Mouse (Mus musculus) brain, embryonic 18.5 days (tissue): ENCODE measurements around the gene Kcnma1.

Source experiments
- DNase-seq: peaks from one replicate; pipeline ENCODE4 v3.0.0-alpha.2; 2012; ENCODE audit warnings: low read depth, low spot score

Kcnma1 gene

DNA sequence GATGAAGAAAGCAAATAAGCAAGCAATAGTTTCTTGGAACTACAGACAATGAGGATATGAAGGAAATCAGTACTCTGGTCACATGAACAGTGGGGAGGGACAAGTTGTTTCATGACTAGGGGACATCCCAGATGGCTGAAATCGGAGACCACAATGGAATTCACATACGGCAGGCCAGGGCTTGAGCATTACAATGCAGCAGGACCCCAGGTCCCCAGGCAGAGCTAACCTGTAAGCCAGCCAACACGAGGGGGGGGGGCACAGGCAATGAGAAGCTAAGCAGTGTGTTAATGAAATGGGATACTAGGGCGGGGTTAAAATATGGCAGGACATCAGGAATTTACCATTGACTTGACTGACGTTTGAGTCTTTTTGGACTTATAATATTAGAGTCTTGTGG is 324.6 kb downstream of the Kcnma1 start:
- DNase-seq = no peak

DNA sequence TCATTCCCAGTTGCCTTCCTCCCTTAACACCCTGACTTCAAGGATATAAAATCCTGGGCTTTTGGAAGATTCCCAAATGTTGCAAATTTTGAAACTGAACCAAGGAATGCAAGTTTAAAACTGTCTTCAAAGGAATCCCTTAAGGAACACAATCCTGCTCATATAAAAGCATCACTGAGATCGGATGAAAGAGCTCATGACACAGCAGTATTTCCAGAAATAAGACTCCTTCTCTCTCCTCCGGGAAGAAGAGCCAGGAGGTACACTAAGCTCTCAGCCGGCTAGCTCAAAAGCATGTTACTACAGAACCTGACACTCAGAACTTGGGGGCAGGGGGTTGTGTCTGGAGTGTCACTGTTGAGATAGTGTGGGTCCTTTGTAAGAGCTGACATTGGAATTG is 325.8 kb downstream of the Kcnma1 start:
- no peak for DNase-seq

DNA sequence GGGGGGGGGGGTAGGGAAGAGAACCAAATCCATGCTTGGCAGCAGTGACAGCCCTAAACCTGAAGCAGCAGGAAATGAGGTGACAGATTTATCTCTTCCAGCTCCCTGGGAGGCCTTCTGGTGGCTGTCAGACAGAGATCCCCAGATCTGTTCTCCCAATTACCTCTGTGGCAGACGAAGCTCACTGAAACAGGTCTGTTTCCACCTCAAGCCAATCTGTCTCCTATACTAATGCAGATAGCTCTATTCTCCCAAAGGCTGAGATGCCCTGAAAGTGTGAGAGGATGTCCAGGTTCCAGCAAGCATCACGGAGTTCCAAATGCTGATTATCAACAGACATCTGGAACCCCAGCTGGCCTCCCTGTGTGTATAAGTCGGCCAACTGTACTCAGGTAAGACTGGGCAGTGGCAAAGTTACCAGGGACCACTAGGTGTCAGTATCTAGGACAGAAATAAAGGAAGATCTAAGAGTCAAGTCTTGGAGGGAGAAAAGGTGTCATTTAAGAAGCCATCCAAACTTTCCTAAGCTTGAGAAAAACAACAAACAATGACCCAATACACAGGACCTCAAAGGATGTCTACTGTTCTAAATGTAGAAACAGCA is 329.7 kb downstream of the Kcnma1 start:
- no peak for DNase-seq

DNA sequence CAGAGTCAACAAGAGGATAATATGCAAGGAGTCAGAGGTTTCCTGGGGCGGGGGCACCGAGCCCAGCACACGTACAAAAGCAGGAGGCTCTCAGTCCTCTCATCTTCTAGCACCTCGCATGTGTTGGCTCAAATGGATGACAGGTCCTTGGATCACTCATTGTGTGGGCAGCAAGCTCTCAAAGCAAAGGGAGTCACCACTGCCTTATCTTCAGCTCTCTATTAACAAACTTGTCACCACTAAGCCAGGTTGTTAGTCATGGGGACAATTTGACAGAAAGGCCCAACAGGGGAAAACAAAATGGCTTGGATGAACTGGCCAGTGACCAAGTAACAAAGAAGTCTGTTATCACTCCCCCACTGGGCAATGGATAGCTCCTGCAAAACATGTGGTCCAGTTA is 331.5 kb downstream of the Kcnma1 start:
- no peak for DNase-seq

GRCm38 (mm10) chr14:23679378-23679777 is 334.9 kb downstream of the Kcnma1 start:
- no peak for DNase-seq

- DNase-seq = no peak
Measured at GRCm38 (mm10) chr14:23666420-23666819, 347.9 kb downstream of the Kcnma1 start.

- no peak for DNase-seq
Measured at GRCm38 (mm10) chr14:23651682-23652081, 362.6 kb downstream of the Kcnma1 start.

DNA sequence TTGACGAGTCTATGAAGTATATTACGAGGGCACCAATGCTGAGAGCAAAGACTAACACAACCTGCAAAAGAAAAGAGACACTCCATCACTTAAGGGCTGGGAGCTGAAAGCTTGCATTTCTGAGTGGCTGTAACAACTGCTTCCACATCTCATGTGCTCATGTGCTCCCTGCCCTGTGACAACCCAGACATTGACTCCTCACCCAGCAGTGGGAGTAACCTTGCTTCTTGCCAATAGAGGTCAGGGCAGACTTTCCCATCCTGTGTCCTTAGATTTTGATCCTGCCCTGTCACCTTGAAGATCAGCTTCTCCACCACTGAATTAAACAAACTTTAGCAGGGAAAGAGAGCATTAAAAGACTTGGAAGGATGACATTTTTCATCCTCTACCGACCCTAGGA is 364.2 kb downstream of the Kcnma1 start:
- no peak for DNase-seq

GRCm38 (mm10) chr14:23645361-23646063 is 368.8 kb downstream of the Kcnma1 start:
- DNase-seq = no peak

DNA sequence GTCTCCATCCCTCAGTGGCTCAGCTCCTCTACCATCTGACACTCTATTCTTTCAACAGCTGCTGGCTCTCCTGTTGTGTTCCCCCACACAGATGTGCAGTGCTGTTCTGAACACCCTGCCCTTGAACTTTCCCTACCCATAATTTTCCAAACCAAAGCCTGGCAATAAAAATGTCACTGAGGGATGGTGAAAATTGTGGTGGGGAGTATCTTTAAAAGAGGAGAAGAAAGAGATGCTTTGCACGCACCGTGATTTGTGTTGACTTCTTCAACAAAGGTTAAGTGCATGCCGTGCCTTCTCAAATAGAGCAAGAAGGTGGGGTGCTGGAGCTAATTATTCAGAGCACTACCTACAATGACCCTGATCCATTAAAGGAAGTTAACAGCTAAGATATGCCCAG is 371.1 kb downstream of the Kcnma1 start:
- no peak for DNase-seq

DNA sequence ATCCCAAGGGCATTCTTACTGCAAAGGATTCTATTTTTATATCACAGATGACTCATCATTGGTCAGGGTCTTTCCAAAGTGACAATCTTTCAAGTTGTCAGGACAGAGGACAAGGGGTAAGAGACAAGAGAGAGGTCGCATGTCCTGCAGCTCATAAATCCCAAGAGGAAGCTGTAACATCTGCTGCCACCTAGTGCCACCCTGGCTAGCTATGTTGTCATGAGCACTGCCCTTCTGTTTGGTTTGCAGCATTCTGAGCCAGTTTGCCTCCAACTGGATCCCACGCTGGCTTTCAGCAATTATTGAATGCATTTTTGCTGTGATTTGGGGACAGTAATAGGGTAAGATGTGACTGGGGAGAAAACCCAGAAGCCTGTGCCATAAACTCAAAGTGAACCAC is 373.6 kb downstream of the Kcnma1 start:
- no peak for DNase-seq

DNA sequence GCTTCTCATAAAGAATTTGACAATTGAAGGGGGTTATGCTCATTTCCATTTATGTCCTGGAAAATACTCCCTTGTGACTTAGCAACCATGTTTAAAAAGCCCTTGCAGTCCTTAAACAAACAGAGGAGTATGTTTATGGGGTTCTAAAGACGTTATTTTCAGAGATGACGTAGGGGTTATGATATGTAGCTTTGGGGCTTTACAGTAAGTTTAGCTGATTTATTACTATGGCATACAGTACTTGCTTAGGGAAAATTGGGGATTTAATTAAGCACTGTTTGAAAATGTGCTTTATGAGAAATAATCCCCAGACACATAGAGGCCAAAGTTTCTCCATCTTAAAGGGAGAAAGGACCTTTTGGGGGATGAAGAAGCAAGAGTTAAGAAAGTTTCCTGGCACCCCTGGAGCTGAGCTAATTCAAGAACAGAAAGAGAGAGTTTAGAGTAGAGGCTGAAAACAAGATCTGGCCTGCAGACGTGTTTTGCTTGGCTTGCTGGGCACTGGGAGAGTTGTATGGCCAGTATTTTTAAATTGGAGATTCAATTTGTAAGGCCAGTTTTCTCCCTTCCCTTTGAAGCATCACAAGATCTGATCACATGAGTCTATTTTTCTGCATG is 376.1 kb downstream of the Kcnma1 start:
- DNase-seq = no peak

GRCm38 (mm10) chr14:23635903-23636302 is 378.4 kb downstream of the Kcnma1 start:
- DNase-seq = no peak

- no peak for DNase-seq
Measured at GRCm38 (mm10) chr14:23633011-23633595, 381.2 kb downstream of the Kcnma1 start.

GRCm38 (mm10) chr14:23626925-23627324 is 387.4 kb downstream of the Kcnma1 start:
- DNase-seq = no peak

DNA sequence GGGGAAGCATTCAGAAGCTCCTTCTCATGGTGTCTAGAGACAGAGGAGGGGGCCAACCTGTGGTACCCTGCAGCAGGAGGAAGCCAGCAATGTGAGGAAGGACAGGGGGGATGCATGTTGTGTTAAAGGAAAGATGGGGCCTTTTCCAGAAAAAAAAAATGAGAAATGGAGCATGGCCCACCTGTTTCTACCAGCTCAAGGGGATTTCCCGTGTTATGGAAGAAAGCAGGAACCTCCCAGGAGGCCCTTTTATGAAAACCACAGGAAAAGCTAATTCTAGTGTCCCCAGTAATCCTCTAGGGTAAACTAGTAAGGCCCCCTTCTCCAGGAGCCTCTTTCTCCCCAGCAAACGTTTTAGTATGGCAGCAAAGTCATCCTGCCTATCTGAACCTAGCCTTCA is 388.2 kb downstream of the Kcnma1 start:
- no peak for DNase-seq

- DNase-seq = no peak
Measured at GRCm38 (mm10) chr14:23625436-23625835, 388.9 kb downstream of the Kcnma1 start.

DNA sequence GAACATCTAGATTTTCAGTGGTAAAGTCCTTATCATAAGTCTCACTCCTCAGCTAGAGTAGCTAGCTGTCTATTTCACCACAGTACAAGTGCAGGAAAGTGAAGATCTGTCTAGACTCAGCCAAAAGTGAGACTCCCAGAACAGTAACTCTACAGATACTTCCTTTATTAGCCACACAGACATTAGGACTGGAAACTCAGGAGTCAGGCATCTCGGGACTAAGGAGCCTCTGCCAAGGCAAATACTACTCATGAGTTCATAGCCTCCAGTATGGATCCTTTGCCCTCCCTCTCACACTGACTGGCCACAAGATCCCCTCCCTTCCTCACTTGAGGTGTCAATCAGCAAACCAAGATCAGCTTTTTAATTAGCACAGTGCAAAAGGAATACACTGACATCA is 389.8 kb downstream of the Kcnma1 start:
- DNase-seq = no peak

DNA sequence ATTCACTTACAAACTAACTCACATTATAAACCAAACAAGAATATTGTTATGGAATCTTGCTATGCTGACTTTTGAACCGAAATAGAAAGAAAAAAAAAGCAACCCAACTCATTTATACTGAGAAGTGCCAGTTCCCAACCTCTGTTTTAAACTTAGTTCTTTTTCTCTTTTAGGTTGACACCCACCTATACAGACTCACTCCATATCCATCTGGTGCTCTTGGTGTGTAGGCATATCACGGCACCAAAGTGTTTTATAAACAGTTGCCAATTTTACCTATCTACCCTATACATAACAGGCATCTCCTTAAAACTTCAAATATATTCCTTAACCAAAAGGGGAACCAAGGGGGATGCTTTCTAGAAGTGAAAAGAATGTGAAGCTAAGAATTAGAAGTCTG is 393.6 kb downstream of the Kcnma1 start:
- DNase-seq = no peak

DNA sequence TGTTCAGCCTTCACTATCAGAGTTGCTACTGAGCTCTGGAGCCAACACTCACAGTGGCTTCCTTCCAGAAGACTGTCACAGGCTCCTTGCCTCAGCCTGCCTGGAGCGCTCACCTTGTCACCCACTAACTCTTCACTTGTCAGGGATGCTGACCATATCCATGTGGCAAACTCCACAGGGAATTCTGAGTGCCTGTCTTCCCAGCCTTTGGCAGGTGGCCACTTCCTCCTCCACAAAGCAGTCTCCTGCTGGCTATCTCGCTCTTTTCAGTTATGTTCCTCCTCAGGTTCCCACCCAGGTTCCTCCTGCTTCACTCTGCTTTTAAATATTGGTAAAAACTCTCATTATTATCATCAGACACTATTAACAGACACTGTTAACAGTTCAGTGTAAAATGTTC is 395.3 kb downstream of the Kcnma1 start:
- DNase-seq = no peak

DNA sequence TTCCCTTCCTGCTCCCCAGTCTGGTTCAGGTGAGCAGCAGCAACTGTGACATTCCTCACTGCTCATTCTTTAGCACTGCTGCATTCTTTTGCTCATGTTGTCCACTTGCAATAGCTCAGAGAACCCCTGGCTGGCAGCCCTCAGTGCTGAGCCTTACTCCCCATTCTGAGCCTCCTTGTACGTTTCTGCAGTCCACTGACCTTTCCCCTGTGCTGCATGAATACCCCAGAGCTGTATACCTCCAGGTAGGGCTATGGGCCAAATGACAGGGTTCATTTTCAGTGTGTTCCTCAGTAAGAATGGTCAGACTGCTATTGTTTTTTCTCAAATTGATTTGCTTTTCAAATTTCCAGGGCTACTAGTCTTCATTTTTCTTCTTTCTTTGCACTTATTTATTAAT is 396.2 kb downstream of the Kcnma1 start:
- no peak for DNase-seq

- DNase-seq = no peak
Measured at GRCm38 (mm10) chr14:23610054-23610453, 404.2 kb downstream of the Kcnma1 start.

DNA sequence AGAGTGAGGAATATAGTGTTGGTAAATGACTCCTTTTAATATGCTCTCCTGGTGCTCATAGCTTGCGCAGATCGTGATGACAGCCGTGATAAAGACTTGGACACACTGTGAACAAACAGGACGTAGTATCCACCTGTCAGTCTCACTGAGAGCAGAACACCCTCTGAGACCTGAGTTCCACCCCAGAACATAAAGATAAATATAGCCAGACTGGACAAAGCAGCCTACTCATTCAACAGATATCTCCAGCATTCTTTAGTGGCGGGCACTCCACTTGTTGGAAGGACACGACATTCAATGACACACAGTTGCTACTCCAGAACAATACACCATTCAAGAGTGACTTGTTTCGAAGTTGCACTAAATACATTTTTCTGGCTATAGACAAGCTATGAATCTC is 408.6 kb downstream of the Kcnma1 start:
- DNase-seq = no peak
